Mouse (Mus musculus): Measurements from ENCODE around the gene Ttc23l.
"Not testable (repeated sequence)": the region's sequence is repeated elsewhere in the genome, so short reads cannot be mapped to it uniquely, and the experiment has no call there.

Gene Ttc23l

DNA sequence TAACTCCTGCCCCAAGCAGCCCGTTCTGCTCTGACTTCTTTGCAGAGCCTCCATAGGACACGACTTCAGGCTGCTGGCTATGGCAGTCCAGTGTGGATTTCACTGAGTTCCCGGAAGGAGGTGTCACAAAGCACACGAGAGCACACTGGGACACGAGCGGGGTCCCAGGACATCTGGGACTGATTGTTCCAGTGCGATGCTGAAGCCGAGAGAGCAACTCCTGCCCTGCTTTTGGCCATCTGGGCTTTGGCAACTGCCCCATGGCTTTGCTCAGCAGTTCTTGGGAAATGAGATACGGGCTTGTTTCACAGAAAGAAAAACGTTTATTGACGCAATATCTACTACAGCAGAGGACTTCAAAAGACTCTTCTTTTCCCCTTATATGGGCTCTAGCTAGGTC lies 52.4 kb downstream of the Ttc23l start:
- no peak for DNase-seq

- peak; percentile 73 for DNase-seq
Measured at GRCm38 (mm10) chr15:10500838-10501719, 57.4 kb downstream of the Ttc23l start.

- DNase-seq, result no peak
Measured at GRCm38 (mm10) chr15:10500035-10500434, 58.4 kb downstream of the Ttc23l start.

GRCm38 (mm10) chr15:10499593-10499992 lies 58.9 kb downstream of the Ttc23l start:
- no peak for DNase-seq

DNA sequence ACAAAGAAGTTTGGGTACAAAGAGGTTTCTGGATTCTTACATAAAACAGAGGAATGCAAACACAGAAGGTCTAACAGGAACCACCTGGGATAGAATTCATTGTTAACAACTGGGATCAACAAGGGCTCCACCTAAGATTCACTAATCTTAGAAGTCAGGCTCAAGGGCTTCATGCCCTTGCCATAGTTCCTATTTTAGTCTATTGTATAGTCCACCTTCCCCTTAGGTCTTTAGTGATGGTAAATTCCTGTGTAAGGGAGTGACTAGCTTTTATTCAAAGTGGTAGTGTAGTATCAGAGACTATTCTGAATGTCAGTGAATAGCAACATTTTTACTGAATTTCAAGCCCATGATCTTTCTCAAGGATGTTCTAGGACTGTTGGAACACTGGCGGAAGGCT lies 61.8 kb downstream of the Ttc23l start:
- not testable (repeated sequence) for DNase-seq

DNA sequence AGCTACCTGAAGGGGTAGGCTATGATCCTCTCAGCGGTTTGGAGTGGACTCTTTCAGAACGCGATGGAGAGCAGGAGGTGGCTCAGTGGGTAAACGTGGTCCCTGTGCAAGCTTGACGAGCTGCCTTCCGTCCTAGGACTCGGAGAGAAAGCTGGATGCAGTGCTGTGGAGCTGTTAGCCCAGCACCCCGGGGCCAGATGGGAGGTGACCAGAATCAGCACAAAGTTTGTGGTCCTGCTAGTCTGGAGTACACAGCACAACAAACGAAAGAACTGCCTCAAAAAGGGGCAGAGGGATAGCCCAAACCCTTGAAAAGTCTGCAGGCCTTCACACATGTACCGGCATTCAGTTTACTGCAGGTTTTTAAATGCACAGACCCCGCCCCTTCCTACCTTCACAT lies 62.5 kb downstream of the Ttc23l start:
- no peak for DNase-seq

DNA sequence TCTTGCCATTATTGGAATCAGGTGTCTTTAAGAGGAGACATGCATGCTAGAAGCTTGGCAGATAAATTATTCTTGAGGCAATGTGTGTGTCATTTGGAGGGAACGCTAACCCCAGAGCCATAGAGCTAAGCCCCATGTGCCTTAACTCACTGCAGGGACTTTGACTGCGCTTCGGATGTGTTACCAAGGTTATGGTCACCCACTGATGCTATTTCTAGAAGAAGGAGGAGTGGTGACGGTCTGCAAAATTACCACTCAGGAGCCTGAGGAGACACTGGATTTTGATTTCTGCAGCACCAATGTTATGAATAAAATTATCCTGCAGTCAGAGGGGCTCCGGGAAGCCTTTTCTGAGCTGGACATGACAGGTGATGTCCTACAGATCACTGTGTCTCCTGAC lies 68.4 kb downstream of the Ttc23l start:
- no peak for DNase-seq

GRCm38 (mm10) chr15:10487246-10487645 lies 71.2 kb downstream of the Ttc23l start:
- no peak for DNase-seq

DNA sequence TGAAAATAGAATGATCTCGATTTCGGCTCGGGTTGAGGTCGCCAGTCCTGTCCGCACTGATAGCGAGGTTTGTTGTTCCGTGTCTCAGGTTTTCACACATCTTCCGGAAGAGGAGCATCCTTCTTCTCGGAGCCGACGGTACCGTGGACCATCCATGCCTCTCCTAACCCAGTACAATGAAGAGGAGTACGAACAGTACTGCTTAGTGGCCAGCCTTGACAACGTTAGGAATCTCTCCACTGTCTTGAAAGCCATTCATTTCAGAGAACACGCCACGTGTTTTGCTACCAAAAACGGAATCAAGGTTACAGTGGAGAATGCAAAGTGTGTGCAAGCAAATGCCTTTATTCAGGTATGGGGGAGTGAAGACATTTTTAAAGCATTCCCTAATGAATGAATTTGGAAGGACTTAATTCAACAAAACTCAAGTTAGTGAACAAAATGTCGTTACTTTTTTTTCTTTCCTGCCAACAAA lies 72.1 kb downstream of the Ttc23l start:
- no peak for DNase-seq

DNA sequence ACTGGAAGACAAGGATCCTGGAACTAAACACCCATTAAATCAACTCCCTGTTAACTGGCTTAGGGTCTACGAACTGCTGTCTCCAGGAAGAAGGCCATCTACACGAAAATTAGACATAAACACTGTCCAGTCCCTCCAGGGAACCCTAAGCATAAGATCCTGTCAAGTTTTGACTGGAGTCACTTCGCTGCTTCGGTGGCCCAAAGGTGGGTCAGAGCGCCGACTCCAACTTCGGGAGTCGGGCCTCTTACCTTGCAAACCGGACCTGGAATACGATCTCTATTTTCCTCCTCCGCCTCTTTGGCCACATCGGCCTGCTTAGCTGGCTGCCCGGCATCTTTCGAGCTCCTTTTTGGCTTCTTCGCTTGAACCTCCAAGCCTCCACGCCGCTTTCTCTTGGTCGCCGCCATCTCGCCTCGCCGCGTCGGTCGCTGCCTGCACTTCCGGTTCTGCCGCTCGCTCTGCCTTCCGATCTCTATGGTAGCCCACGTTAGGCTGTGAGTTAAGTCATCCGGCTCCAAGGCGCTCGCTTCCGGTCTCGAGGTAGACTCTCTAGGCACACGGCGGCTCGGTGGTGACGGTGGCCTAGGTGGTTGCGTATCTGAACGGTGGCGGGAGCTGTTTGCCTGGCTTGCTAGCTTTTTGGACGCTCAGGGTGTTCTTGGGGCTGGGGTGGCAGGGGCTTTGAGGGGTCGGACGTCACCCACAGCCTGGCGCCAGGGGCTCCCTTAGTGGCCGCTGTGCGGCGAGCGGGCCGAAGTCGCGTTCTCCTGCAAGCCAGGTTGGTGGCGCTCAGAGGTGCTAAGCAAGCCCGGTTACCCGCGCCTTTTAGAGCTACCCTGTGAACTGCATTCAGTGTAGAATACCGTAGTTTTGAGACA lies 72.7 kb downstream of the Ttc23l start, which contains the start of the genes Brix1 and Rad1:
Gene Brix1 (minus strand): TSS at position 464 of the 881 bp plus-strand sequence.
Gene Rad1 (plus strand): TSS at position 535 of the 881 bp plus-strand sequence.
- DNase-seq, result peak; percentile 88

GRCm38 (mm10) chr15:10470941-10471340 lies 87.5 kb downstream of the Ttc23l start:
- no peak for DNase-seq

GRCm38 (mm10) chr15:10470151-10470831 lies 88.2 kb downstream of the Ttc23l start, which contains the start of gene Dnajc21:
Gene Dnajc21 (minus strand): TSS chr15:10470516.
- peak; percentile 83 for DNase-seq

DNA sequence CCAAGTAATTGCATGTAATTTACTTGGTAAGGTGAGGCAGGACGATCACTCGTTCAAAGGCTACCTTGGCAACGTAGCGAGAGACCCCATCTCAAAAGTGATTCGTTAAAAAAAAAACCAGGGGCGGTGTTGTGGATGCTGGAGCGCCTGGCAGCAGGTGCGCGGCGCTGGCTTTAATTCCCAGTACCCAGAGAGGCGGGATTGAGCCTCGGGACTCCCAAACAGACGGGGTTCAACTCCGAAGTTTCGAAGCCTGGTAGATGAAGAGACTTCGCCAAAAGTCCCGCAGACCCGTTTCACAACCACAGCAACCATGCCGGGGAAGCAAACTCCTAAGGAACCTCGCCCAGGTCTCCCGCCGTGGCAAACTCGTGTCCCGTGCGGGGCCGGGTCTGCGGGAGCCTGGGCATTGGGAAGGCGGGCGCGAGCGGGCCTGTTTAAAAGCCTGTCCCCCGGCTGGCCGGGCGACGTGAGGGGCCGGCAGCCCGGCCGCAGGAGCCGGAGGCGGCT lies 88.8 kb downstream of the Ttc23l start:
- peak; percentile 33 for DNase-seq

GRCm38 (mm10) chr15:10468761-10469160 lies 89.7 kb downstream of the Ttc23l start:
- DNase-seq, result no peak

- DNase-seq, result no peak
Measured at GRCm38 (mm10) chr15:10464678-10465077, 93.8 kb downstream of the Ttc23l start.

DNA sequence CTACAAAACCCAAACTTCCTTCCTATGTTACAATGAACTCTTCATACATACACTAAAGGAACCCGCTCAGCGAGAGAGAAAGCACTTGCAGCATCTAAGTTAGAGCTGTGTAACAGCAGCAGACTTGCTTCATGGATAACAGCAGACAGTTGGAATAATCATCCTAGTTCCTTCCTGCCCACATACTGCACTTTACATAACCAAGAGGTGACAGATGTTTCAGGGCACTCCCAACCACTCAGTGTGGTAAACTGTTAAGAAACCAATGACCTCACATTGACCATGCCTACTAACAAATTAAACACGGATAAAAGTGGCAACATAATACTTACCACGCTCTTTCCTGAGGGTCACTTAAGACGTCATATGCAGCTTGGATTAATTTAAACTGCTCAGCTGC lies 94.9 kb downstream of the Ttc23l start:
- DNase-seq, result no peak

DNA sequence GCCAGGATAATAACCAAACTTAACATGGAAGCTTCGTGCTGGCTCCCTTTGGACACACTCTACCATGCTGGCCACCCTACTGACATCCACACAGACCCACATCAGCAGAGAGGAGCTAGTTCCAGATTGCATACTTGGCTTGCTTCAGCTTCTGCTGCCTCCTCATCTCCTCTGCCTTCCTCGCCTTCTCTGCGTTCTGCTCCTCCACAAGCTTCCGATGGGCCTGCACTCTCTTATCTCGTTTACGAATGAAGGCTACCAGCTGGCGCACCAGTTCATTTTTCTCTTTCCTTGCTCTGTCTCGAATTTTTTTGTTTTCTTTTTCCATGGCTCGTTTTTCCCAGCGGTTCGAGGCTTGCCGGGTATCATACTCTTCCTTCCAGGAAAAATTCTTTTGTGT lies 97.5 kb downstream of the Ttc23l start:
- DNase-seq, result no peak

All from right cerebral cortex, postnatal 4 days (tissue).